Mouse (Mus musculus): ENCODE results near the gene Olfr190. TPM values are rescaled to one million over a fixed set of nuclear protein-coding genes. Genes with fewer than 3 reads are reported as not detected.
"Not testable (repeated sequence)": the region's sequence is repeated elsewhere in the genome, so short reads cannot be mapped to it uniquely, and the experiment has no call there.

Olfr190 gene
- polyA plus RNA-seq (2015; fragmentation: Nextera tagmentation; extraction: Ambion mirVana): not detected in 2 replicates

GRCm38 (mm10) chr16:59077905-59078304 lies at the start of gene Olfr190:
Gene Olfr190, minus strand, starts transcription at chr16:59078005.
- no peak within 1 kb of the TSS for H3K4me3 ChIP-seq (replicated peaks; ENCODE audit: low read length)
- H3K4me2 ChIP-seq (ENCODE audit: low read depth, low read length): no peak within 1 kb of the TSS
- H3K36me3 ChIP-seq (ENCODE audit: control insufficient read depth, insufficient read depth, low read length): no peaks in the 10 kb centered on the region
- no peaks in the 10 kb centered on the region for H3K9me3 ChIP-seq (replicated peaks; ENCODE audit: control insufficient read depth, low read length)
- H3K9ac ChIP-seq (ENCODE audit: low read length): no peak within 1 kb of the TSS
- ATAC-seq (ENCODE audit: insufficient read depth, low FRiP score): no peak
- H3K4me1 ChIP-seq (ENCODE audit: control insufficient read depth, insufficient read depth, low read length): no peaks in the 10 kb centered on the region
- 80% methylated on average over 5 of the region's 5 CpGs for WGBS
- H3K27ac ChIP-seq (ENCODE audit: low read length): no peak within 1 kb of the TSS
- H3K27me3 ChIP-seq (ENCODE audit: control insufficient read depth, insufficient read depth, low read length): no peaks in the 10 kb centered on the region

DNA sequence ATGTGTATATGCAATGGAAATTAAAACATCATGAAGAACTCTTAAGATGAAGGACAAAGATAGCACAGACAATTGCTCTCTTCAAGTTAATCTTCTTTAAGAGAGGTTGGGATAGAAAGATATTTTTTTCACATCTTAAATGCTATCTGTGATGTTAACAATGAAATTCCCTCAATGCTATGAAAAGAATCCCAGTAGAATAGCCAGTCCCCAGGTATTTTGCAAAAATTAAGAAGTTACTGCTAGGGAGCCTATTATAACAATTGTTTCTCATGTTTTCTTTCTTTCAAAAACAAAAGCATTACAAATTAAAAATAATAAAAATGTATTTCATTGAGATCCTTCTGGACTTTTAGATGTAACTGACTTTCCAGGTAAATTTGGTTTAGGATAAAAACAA lies 43.2 kb upstream of the Olfr190 start, which contains the start of gene Olfr194:
Gene Olfr194, minus strand, starts transcription at position 101 of the 400 bp plus-strand sequence.
- Histone ChIP-seq H3K36me3 (ENCODE audit: control insufficient read depth, insufficient read depth, low read length) (no peaks in the 10 kb centered on the region), H3K27me3 (ENCODE audit: control insufficient read depth, insufficient read depth, low read length) (no peaks in the 10 kb centered on the region), H3K9ac (ENCODE audit: low read length) (no peak within 1 kb of the TSS), H3K4me2 (ENCODE audit: low read depth, low read length) (no peak within 1 kb of the TSS), H3K4me3 (replicated peaks; ENCODE audit: low read length) (no peak within 1 kb of the TSS), H3K27ac (ENCODE audit: low read length) (no peak within 1 kb of the TSS), H3K4me1 (ENCODE audit: control insufficient read depth, insufficient read depth, low read length) (no peaks in the 10 kb centered on the region), H3K9me3 (replicated peaks; ENCODE audit: control insufficient read depth, low read length) (no peaks in the 10 kb centered on the region)
- ATAC-seq (ENCODE audit: insufficient read depth, low FRiP score): no peak

DNA sequence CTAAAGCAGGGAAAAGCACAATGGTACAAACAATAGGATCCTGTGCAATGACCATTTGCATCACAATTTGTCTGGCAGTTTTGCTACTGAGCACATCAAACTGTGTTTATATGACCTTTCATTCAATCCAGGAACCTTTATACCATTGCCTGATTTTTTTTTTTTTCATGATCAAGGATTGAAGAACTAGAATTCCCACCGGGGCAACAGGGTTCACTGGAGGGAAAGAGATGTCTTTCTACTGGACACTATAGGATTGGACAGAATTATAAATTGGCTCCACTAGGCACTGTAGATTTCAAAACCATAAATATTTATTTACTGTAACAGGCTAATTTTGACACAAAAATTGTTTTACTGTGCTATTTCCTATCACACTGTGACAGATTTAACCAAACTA lies 34.0 kb upstream of the Olfr190 start, which contains the start of gene Olfr193:
Gene Olfr193, minus strand, starts transcription at position 101 of the 400 bp plus-strand sequence.
- H3K4me2 ChIP-seq (ENCODE audit: low read depth, low read length): no peak within 1 kb of the TSS
- no peak within 1 kb of the TSS for H3K9ac ChIP-seq (ENCODE audit: low read length)
- H3K27me3 ChIP-seq (ENCODE audit: control insufficient read depth, insufficient read depth, low read length): no peaks in the 10 kb centered on the region
- no peaks in the 10 kb centered on the region for H3K4me1 ChIP-seq (ENCODE audit: control insufficient read depth, insufficient read depth, low read length)
- H3K9me3 ChIP-seq (replicated peaks; ENCODE audit: control insufficient read depth, low read length): no peaks in the 10 kb centered on the region
- no peak within 1 kb of the TSS for H3K27ac ChIP-seq (ENCODE audit: low read length)
- no peak within 1 kb of the TSS for H3K4me3 ChIP-seq (replicated peaks; ENCODE audit: low read length)
- no peak for ATAC-seq (ENCODE audit: insufficient read depth, low FRiP score)
- H3K36me3 ChIP-seq (ENCODE audit: control insufficient read depth, insufficient read depth, low read length): no peaks in the 10 kb centered on the region
- 86% methylated on average over 1 of the region's 1 CpGs for WGBS

- not testable (repeated sequence) for ATAC-seq (ENCODE audit: insufficient read depth, low FRiP score); H3K4me2 ChIP-seq (ENCODE audit: low read depth, low read length); H3K9me3 ChIP-seq (replicated peaks; ENCODE audit: control insufficient read depth, low read length); H3K27me3 ChIP-seq (ENCODE audit: control insufficient read depth, insufficient read depth, low read length); H3K4me1 ChIP-seq (ENCODE audit: control insufficient read depth, insufficient read depth, low read length); H3K36me3 ChIP-seq (ENCODE audit: control insufficient read depth, insufficient read depth, low read length); H3K9ac ChIP-seq (ENCODE audit: low read length); H3K27ac ChIP-seq (ENCODE audit: low read length); H3K4me3 ChIP-seq (replicated peaks; ENCODE audit: low read length)
- WGBS: 43% methylated on average over 5 of the region's 5 CpGs
Measured at GRCm38 (mm10) chr16:59108522-59108921, 30.7 kb upstream of the Olfr190 start.

DNA sequence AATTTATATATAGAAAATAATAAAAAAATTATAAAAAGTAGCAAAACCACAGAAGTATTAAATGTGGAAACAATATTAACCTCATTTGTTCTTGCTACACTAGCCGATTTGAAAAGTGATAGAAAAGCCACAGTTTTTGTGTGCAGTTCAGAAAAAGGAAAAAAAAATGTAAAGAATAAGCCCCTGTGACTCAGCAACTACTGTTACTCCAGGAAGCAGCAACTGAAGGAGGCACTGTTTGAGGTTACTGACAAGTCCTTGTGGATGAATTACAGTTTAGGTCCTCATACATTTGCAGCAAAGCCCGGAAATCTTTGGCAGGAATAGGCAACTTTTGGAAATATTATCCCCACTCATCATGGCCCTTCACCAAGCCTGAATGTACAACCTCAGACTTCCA lies 27.5 kb upstream of the Olfr190 start:
- H3K4me2 ChIP-seq (ENCODE audit: low read depth, low read length): no peak overlapping the region
- H3K27me3 ChIP-seq (ENCODE audit: control insufficient read depth, insufficient read depth, low read length): no peaks in the 10 kb centered on the region
- 75% methylated on average over 2 of the region's 2 CpGs for WGBS
- H3K4me3 ChIP-seq (replicated peaks; ENCODE audit: low read length): no peak overlapping the region
- no peaks in the 10 kb centered on the region for H3K4me1 ChIP-seq (ENCODE audit: control insufficient read depth, insufficient read depth, low read length)
- H3K27ac ChIP-seq (ENCODE audit: low read length): no peak overlapping the region
- no peak overlapping the region for H3K9ac ChIP-seq (ENCODE audit: low read length)
- no peaks in the 10 kb centered on the region for H3K9me3 ChIP-seq (replicated peaks; ENCODE audit: control insufficient read depth, low read length)
- no peak for ATAC-seq (ENCODE audit: insufficient read depth, low FRiP score)
- H3K36me3 ChIP-seq (ENCODE audit: control insufficient read depth, insufficient read depth, low read length): no peaks in the 10 kb centered on the region

GRCm38 (mm10) chr16:59089722-59090121 lies 11.9 kb upstream of the Olfr190 start, which contains the start of gene Olfr191:
Gene Olfr191, minus strand, starts transcription at chr16:59089822.
- not testable (repeated sequence) for H3K4me1 ChIP-seq (ENCODE audit: control insufficient read depth, insufficient read depth, low read length); H3K9me3 ChIP-seq (replicated peaks; ENCODE audit: control insufficient read depth, low read length); H3K36me3 ChIP-seq (ENCODE audit: control insufficient read depth, insufficient read depth, low read length); H3K9ac ChIP-seq (ENCODE audit: low read length); H3K27me3 ChIP-seq (ENCODE audit: control insufficient read depth, insufficient read depth, low read length); H3K4me3 ChIP-seq (replicated peaks; ENCODE audit: low read length); H3K27ac ChIP-seq (ENCODE audit: low read length); ATAC-seq (ENCODE audit: insufficient read depth, low FRiP score); H3K4me2 ChIP-seq (ENCODE audit: low read depth, low read length)
- WGBS: 55% methylated on average over 1 of the region's 1 CpGs

DNA sequence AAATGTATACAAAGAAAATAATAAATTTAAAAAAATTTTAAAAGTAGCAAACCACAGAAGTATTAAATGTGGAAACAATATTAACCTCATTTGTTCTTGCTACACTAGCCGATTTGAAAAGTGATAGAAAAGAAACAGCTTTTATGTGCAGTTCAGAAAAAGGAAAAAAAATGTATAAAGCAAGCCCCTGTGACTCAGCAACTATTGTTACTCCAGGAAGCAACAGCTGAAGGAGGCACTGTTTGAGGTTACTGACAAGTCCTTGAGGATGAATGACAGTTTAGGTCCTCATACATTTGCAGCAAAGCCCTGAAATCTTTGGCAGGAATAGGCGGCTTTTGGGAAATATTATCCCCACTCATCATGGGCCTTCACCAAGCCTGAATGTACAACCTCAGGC lies 3.3 kb upstream of the Olfr190 start:
- ATAC-seq (ENCODE audit: insufficient read depth, low FRiP score): not testable (repeated sequence)

DNA sequence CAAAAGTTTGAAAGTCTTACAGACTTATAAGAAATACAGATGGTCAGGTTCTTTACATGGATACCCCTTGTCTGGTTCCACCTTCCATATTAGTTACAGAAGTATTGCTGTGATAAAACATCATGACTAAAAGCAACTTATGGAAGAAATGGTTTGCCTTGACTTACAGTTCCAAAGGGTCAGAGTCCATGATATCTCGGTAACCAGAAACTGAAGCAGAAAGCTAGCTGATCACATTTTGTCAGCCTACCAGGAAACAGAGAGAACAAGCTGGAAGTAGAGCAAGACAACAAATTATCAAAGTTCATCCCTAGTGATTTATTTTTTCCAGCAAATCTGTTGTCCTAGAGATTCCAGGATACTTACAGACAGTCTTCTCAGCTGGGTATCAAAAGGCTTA lies 4.3 kb downstream of the Olfr190 start:
- Histone ChIP-seq H3K4me3 (replicated peaks; ENCODE audit: low read length) (no peak overlapping the region), H3K27ac (ENCODE audit: low read length) (no peak overlapping the region), H3K4me2 (ENCODE audit: low read depth, low read length) (no peak overlapping the region), H3K4me1 (ENCODE audit: control insufficient read depth, insufficient read depth, low read length) (no peaks in the 10 kb centered on the region), H3K9me3 (replicated peaks; ENCODE audit: control insufficient read depth, low read length) (no peaks in the 10 kb centered on the region), H3K36me3 (ENCODE audit: control insufficient read depth, insufficient read depth, low read length) (no peaks in the 10 kb centered on the region), H3K9ac (ENCODE audit: low read length) (no peak overlapping the region), H3K27me3 (ENCODE audit: control insufficient read depth, insufficient read depth, low read length) (no peaks in the 10 kb centered on the region)
- WGBS: 76% methylated on average over 1 of the region's 1 CpGs
- no peak for ATAC-seq (ENCODE audit: insufficient read depth, low FRiP score)

More for the DNA sequence above, 3.3 kb upstream of the Olfr190 start:
- WGBS: 77% methylated on average over 2 of the region's 2 CpGs
- not testable (repeated sequence) for H3K9me3 ChIP-seq (replicated peaks; ENCODE audit: control insufficient read depth, low read length); H3K36me3 ChIP-seq (ENCODE audit: control insufficient read depth, insufficient read depth, low read length); H3K4me2 ChIP-seq (ENCODE audit: low read depth, low read length); H3K4me1 ChIP-seq (ENCODE audit: control insufficient read depth, insufficient read depth, low read length); H3K27me3 ChIP-seq (ENCODE audit: control insufficient read depth, insufficient read depth, low read length); H3K27ac ChIP-seq (ENCODE audit: low read length); H3K9ac ChIP-seq (ENCODE audit: low read length); H3K4me3 ChIP-seq (replicated peaks; ENCODE audit: low read length)

DNA sequence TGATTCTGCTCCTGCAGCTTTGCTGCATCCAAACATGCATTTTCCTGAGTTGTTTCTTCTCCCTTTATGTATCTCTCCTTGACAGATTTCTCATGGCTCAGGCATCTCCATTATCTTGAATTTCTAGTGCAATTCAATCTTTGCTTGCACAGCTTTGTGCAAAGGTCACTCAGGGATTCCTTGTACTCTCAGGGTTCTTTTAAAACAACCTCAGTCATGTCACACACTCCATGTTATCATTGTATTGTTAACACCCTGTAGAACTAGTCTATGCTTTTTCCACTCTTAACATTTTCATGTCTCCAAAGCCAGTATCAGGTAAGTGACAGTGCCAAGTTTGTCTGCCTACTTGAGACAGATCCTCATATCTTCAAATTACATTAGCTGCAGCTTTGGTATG lies 6.0 kb downstream of the Olfr190 start:
- Histone ChIP-seq H3K4me1 (ENCODE audit: control insufficient read depth, insufficient read depth, low read length) (no peaks in the 10 kb centered on the region), H3K9ac (ENCODE audit: low read length) (no peak overlapping the region)

DNA sequence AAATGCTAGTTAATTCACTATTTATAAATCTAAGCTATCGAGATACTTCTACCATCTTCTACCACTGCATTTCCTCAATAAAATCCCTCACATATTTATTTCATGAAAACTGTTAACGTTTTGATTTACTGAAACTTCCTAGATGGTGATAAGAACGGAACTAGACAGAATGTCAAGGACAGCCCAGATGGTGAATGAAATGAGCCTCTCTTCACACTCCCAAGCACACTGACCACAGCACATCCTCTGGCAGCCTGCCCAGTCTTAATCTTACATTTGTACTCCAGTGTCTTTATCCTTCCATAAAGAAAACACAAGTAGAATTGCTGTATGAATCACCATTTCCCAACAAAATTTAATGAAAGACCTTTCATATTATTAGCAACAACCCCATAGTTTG lies 15.4 kb downstream of the Olfr190 start:
- ATAC-seq (ENCODE audit: insufficient read depth, low FRiP score); H3K27ac ChIP-seq (ENCODE audit: low read length); H3K27me3 ChIP-seq (ENCODE audit: control insufficient read depth, insufficient read depth, low read length); H3K4me2 ChIP-seq (ENCODE audit: low read depth, low read length); H3K9me3 ChIP-seq (replicated peaks; ENCODE audit: control insufficient read depth, low read length); H3K9ac ChIP-seq (ENCODE audit: low read length); H3K4me1 ChIP-seq (ENCODE audit: control insufficient read depth, insufficient read depth, low read length); H3K4me3 ChIP-seq (replicated peaks; ENCODE audit: low read length); H3K36me3 ChIP-seq (ENCODE audit: control insufficient read depth, insufficient read depth, low read length): not testable (repeated sequence)
- WGBS: 56% methylated on average over 3 of the region's 3 CpGs

More for the DNA sequence above, 6.0 kb downstream of the Olfr190 start:
- ATAC-seq (ENCODE audit: insufficient read depth, low FRiP score): no peak
- Histone ChIP-seq H3K27ac (ENCODE audit: low read length) (no peak overlapping the region), H3K9me3 (replicated peaks; ENCODE audit: control insufficient read depth, low read length) (no peaks in the 10 kb centered on the region), H3K4me2 (ENCODE audit: low read depth, low read length) (no peak overlapping the region), H3K27me3 (ENCODE audit: control insufficient read depth, insufficient read depth, low read length) (no peaks in the 10 kb centered on the region), H3K4me3 (replicated peaks; ENCODE audit: low read length) (no peak overlapping the region), H3K36me3 (ENCODE audit: control insufficient read depth, insufficient read depth, low read length) (no peaks in the 10 kb centered on the region)

All from stomach, embryonic 16.5 days (tissue).